Mouse (Mus musculus): ENCODE measurements around the gene Epo.
A peak's percentile ranks its signal among the peaks of the same experiment; 100 is the strongest.

- TF ChIP-seq POLR2A (IDR thresholded peaks at IDR 0.05; ENCODE audit: borderline replicate concordance, insufficient read depth, low read length) (no peak), CTCF (IDR thresholded peaks at IDR 0.05; ENCODE audit: borderline replicate concordance, insufficient read depth, low read depth, low read length) (peak; percentile 76)
These were observed 51.9 kb downstream of the Epo start for GRCm38 (mm10) chr5:137481138-137481537.

All from cerebellum, adult 2 months (tissue).